14 mouse cellular contexts compared by ENCODE assay signal in genomic region chr5:128703688-128704087, GRCm38 (mm10). TPM values are rescaled to one million over a fixed set of nuclear protein-coding genes. Genes with fewer than 3 reads are reported as not detected.
DNase-seq lines count a peak whose midpoint lies in the region; ATAC-seq lines count a peak whose summit lies in the region.
"Had no signal": no experiment of that assay in that cellular context is flagged by ENCODE, and none has a peak within 500 bp of the region (broad histone marks: within the 10 kb centered on the region; RNA-seq: fewer than 3 reads in every experiment).

No protein-coding gene starts in this region.

- DNase-seq in kidney, postnatal 36 days, result no peak
- DNase-seq in limb, embryonic 10.5 days (ENCODE audit: low spot score), result no peak
- DNase-seq in testis, postnatal 10 days (ENCODE audit: low spot score), result no peak
- DNase-seq: cerebellum, postnatal 25 days; right cerebral cortex, postnatal 25 days; thymus, postnatal 25 days had no signal

- peak overlapping the region; percentile 46; the same call in 1 of the 2 replicates for H3K4me2 ChIP-seq in kidney, embryonic 15.5 days
- peak overlapping the region; percentile 45 for H3K4me2 ChIP-seq in embryonic facial prominence, embryonic 13.5 days
- H3K4me2 ChIP-seq in neural tube, embryonic 14.5 days (ENCODE audit: low read depth, low read length), result peak overlapping the region; percentile 26; the same call in 1 of the 2 replicates
- H3K4me2 ChIP-seq: liver, embryonic 15.5 days had no signal

- no peak overlapping the region for H3K4me3 ChIP-seq in kidney, embryonic 15.5 days (replicated peaks)
- H3K4me3 ChIP-seq in embryonic facial prominence, embryonic 13.5 days, result no peak overlapping the region
- H3K4me3 ChIP-seq in limb, embryonic 10.5 days, result peak overlapping the region; percentile 23; the same call in 1 of the 2 replicates
- no peak overlapping the region for H3K4me3 ChIP-seq in neural tube, embryonic 14.5 days (ENCODE audit: low read depth, low read length)
- H3K4me3 ChIP-seq: liver, embryonic 15.5 days; myocyte had no signal

- no peak overlapping the region for H3K27ac ChIP-seq in kidney, embryonic 15.5 days
- no peak overlapping the region for H3K27ac ChIP-seq in embryonic facial prominence, embryonic 13.5 days
- H3K27ac ChIP-seq in limb, embryonic 10.5 days, result peak overlapping the region; percentile 58; the same call in 1 of the 2 replicates
- H3K27ac ChIP-seq in neural tube, embryonic 14.5 days (ENCODE audit: low read depth, low read length), result no peak overlapping the region
- H3K27ac ChIP-seq: liver, embryonic 15.5 days had no signal

- H3K4me1 ChIP-seq in kidney, embryonic 15.5 days, result peaks cover 7% of the 10 kb centered on the region; the same call in 1 of the 2 replicates
- peaks cover 11% of the 10 kb centered on the region for H3K4me1 ChIP-seq in embryonic facial prominence, embryonic 13.5 days
- H3K4me1 ChIP-seq in limb, embryonic 10.5 days, result peaks cover 19% of the 10 kb centered on the region
- H3K4me1 ChIP-seq in neural tube, embryonic 14.5 days (ENCODE audit: control insufficient read depth, insufficient read depth, low read length), result no peaks in the 10 kb centered on the region
- H3K4me1 ChIP-seq: liver, embryonic 15.5 days had no signal

- H3K36me3 ChIP-seq in kidney, embryonic 15.5 days, result no peaks in the 10 kb centered on the region
- H3K36me3 ChIP-seq in embryonic facial prominence, embryonic 13.5 days, result no peaks in the 10 kb centered on the region
- no peaks in the 10 kb centered on the region for H3K36me3 ChIP-seq in limb, embryonic 10.5 days
- no peaks in the 10 kb centered on the region for H3K36me3 ChIP-seq in neural tube, embryonic 14.5 days (ENCODE audit: control insufficient read depth, insufficient read depth, low read length)
- H3K36me3 ChIP-seq: liver, embryonic 15.5 days had no signal

- H3K9me3 ChIP-seq in kidney, embryonic 15.5 days (replicated peaks), result 0 out of 2 replicates have a peak, but pooled peaks cover 3% of the 10 kb centered on the region
- 0 out of 2 replicates have a peak, but pooled peaks cover 3% of the 10 kb centered on the region for H3K9me3 ChIP-seq in embryonic facial prominence, embryonic 13.5 days
- H3K9me3 ChIP-seq in limb, embryonic 10.5 days (replicated peaks), result 0 out of 2 replicates have a peak, but pooled peaks cover 3% of the 10 kb centered on the region
- H3K9me3 ChIP-seq in neural tube, embryonic 14.5 days (ENCODE audit: control insufficient read depth, low read length), result no peaks in the 10 kb centered on the region
- H3K9me3 ChIP-seq: liver, embryonic 15.5 days had no signal

- no peak for ATAC-seq in kidney, embryonic 15.5 days (replicated peaks; ENCODE audit: low FRiP score)
- no peak for ATAC-seq in embryonic facial prominence, embryonic 13.5 days (ENCODE audit: insufficient number of reproducible peaks, insufficient read depth, low FRiP score, low TSS enrichment, low read depth)
- no peak for ATAC-seq in neural tube, embryonic 14.5 days (ENCODE audit: low read depth)
- no peak for ATAC-seq in megakaryocyte progenitor cell, adult 5-6 weeks (replicated peaks; ENCODE audit: poor library complexity)

- 22% methylated on average over 10 of the region's 10 CpGs for WGBS in kidney, embryonic 15.5 days
- 18% methylated on average over 10 of the region's 10 CpGs for WGBS in embryonic facial prominence, embryonic 13.5 days
- WGBS in limb, embryonic 10.5 days, result 24% methylated on average over 10 of the region's 10 CpGs
- 11% methylated on average over 10 of the region's 10 CpGs for WGBS in neural tube, embryonic 14.5 days

- no peaks in the 10 kb centered on the region for H3K27me3 ChIP-seq in kidney, embryonic 15.5 days
- no peaks in the 10 kb centered on the region for H3K27me3 ChIP-seq in embryonic facial prominence, embryonic 13.5 days
- H3K27me3 ChIP-seq in limb, embryonic 10.5 days (ENCODE audit: low read depth, poor library complexity, severe bottlenecking), result no peaks in the 10 kb centered on the region
- H3K27me3 ChIP-seq in neural tube, embryonic 14.5 days (ENCODE audit: control insufficient read depth, insufficient read depth, low read length), result no peaks in the 10 kb centered on the region
- H3K27me3 ChIP-seq: liver, embryonic 15.5 days had no signal

- H3K9ac ChIP-seq in kidney, embryonic 15.5 days, result no peak overlapping the region
- no peak overlapping the region for H3K9ac ChIP-seq in embryonic facial prominence, embryonic 13.5 days
- H3K9ac ChIP-seq in neural tube, embryonic 14.5 days (replicated peaks; ENCODE audit: low read depth, low read length), result no peak overlapping the region
- H3K9ac ChIP-seq: liver, embryonic 15.5 days had no signal

RNA-seq across cellular contexts. Expression of gene Piwil1, which starts 1.4 kb away (rescaled TPM):
- polyA plus RNA-seq in kidney, embryonic 15.5 days (2015; fragmentation: Nextera tagmentation; extraction: Ambion mirVana), result not detected in 2 replicates
- not detected in 2 replicates for polyA plus RNA-seq in embryonic facial prominence, embryonic 13.5 days (2015; fragmentation: Nextera tagmentation; extraction: Ambion mirVana)
- polyA plus RNA-seq in limb, embryonic 10.5 days (2016; fragmentation: Nextera tagmentation; extraction: Ambion mirVana), result not detected in 2 replicates
- 0.17 and 0.19 TPM in 2 replicates for polyA plus RNA-seq in neural tube, embryonic 14.5 days (2014; fragmentation: Nextera tagmentation; extraction: Ambion mirVana)
- total RNA-seq in megakaryocyte progenitor cell, adult 5-6 weeks (2015), result not detected in 2 replicates
- total RNA-seq in megakaryocyte progenitor cell, adult 5-6 weeks (2017), result not detected in 2 replicates
- total RNA-seq: hematopoietic stem cell, adult 5-6 weeks; left cerebral cortex, adult 18-20 months had no signal
- polyA plus RNA-seq: liver, embryonic 15.5 days; myocyte had no signal
